Mouse (Mus musculus) layer of hippocampus, postnatal 36 days (tissue): ENCODE data around the gene Fgf13. TPM values are rescaled to one million over a fixed set of nuclear protein-coding genes. Genes with fewer than 3 reads are reported as not detected.
A peak's percentile ranks its signal among the peaks of the same experiment; 100 is the strongest.

Source experiments
- DNase-seq, 2 experiments: peaks; one replicate each; pipeline ENCODE4 v3.0.0; 2022
- microRNA-seq, 2 experiments: library from miRNA; unstranded; fragments of <30 nt; microRNA quantifications; one replicate each; pipeline ENCODE4 v1.2.0; 2021
- total RNA-seq, 2 experiments: library from RNA; stranded (reverse); gene quantifications; 2 replicates each; pipeline ENCODE4 v1.2.3; 2021

Fgf13 gene
- total RNA-seq, 2 experiments from 2014 or later = 246 to 247 TPM

DNA sequence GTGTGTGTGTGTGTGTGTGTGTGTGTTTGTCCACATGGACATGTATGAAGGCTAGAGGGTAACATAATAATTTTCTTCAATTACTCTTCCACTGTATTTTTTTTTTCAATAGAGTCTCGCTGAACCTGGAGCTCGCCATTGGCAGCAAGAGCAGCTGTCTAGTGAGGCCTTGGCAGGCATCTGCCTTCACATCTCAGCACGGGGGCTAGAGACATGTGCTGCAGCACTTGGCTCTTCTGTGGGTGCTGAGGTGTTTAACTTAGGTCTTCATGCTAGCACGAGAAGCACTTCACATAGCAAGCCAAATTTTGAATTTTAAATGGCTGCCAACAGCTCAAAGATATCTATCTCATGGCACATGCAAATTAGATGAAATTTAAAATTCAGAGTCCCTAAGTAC lies 380.9 kb downstream of the Fgf13 start:
- DNase-seq = no peak

DNA sequence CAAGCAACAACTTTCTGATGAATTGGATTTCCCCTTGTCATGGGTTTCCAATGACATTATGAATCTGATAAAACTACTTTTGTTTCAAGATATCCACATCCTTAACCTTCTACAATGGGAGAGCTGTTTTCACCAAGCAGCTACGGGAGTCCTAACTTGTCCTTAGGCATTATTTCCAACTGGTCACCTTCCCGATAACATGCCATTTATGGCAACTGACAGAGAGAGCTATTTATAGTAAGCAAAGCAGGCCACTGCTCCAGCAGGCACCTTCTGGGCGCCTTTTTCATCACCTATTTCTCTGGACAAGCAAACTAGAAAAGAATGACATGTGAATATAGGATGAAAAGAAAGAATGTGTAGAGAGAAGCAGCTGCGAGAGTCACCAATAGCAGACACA lies 385.5 kb downstream of the Fgf13 start:
- DNase-seq = no peak

DNA sequence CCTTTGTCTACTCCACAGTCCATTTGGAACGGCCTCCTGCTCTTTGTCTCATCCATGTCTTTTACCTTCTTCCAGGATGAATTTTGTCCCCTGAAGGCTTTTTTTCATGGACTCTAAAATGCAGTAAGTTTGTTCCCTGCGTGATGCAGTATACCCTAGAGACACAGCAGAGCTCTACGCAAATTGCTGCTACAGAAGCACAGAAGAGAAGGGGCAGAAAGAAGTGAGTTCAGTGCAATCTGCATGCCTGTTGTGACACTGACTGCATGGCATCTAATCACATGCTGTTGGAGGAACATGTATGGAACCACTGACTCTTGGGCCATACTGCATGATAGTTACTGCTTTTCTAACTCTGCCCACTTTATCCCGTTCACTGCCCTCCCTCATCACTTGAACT lies 388.2 kb downstream of the Fgf13 start:
- no peak for DNase-seq

DNA sequence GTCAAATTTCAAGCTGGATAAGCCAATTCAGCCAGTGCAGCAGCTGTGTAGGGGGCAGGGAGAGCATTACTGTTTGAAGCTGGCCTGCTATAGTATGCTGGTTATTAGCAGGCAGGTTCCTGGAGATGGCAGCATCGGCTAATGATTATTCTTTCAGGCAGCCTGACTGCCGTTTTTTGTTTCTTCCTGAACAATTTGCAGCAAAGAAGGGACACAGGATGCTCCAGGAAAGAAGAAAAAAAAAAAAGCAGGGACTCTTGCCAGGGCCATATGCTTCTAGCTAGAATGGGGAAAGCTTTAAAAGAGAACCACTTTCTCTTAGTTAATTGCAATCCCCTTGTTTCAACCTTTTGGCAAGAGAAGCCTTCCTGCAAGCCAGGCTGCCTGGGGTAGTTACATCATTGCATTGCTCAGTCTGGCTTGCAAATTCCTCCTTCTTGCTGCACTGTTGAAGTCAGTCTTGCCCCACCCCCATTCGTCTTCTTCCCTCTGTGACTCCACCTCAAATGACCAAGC lies 388.7 kb downstream of the Fgf13 start:
- DNase-seq = peak; percentile 14 to 29

DNA sequence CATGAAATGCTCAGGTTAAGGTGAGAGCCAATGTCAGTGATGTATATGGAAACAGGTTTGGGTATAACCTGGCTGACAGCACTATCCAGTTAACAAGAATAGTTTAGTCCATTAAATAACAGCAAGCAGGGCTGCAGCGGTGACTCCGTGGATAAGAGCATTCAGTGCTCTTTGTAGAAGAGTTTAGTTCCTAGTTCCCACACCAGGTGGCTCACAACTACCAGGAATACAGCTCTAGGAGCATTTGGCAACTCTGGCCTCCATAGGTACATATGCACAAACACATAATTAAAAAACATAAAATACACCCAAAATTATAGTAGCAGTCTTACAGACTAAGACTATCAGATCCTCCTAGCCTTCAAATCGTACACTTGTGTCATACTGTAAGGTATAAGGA lies 390.2 kb downstream of the Fgf13 start:
- no peak for DNase-seq

DNA sequence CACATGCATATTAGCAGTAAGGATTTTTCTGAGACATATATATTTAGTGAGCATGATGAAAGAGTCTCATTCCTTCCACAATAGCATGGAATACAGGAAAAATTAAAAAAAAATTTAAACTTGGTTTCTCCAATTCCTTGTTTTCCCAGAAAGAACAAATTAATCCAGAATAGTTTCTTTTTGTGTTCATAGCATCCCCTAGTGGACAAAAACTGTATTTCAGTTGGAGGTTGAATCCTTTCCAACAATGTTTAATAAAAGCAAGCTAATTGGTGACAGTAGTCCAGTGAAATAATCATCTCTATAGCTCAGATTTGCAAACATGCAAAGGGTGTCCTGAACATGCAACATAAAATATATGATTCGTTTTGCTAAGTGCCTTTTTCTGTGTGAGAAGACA lies 395.7 kb downstream of the Fgf13 start:
- no peak for DNase-seq

DNA sequence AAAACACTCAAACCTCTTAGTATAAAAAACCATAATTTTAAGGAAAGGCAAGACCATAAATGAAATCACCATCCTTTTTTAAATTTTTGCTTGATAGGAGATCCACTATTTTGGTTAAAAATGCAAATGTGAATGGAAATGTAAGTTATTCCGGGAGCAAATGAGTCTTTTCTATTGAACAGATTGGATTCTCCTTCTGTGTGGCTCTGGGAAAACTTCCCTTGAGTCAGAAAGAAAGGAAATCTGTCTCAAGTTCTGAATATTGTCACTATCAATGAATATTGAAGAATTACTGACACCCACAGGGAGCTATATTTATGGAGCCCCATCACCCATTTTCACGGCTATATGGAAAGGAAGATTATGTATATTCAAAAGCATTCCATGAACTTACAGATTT lies 401.1 kb downstream of the Fgf13 start:
- DNase-seq = no peak

DNA sequence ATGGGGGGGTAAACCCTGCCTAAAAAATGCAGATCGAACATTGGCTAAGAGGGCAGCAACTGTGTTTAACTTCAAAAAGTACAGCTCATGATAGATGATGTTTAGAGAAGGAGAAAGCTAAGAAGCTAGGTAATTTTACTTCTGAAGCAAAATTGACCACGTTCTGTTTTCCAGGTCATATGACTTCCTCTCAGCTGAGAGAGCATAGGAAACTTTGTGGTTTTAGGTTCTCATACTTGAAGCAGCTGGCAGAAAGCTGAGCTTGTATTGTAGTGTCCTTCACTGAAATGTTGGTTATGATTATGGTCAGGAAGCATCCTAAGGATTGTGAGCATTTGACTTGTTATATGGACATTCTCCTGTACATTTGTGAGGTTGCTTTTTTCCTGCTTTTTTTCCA lies 425.9 kb downstream of the Fgf13 start:
- no peak for DNase-seq

DNA sequence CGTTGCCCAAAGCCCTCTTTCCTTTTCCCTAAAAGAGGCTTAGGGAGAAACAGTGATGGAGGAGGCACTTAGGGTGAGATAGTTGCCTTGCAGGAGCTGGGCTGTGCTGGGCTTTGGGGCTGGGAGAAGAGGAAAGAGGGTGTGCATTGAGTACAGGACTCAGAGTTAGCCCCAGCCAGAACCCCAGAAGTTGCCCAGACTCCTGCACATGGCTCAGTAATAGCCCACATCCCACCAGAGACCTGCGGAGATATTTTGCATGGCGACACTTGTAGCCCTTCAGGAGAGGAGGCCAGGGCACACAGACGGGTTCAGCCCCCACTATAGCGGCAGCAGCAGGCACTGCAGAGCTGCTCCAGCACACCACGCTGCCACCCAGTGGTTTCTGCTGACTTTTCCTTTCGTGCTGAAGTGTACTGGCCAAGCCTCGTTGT lies 432.9 kb downstream of the Fgf13 start:
- peak; percentile 45 to 63 for DNase-seq

DNA sequence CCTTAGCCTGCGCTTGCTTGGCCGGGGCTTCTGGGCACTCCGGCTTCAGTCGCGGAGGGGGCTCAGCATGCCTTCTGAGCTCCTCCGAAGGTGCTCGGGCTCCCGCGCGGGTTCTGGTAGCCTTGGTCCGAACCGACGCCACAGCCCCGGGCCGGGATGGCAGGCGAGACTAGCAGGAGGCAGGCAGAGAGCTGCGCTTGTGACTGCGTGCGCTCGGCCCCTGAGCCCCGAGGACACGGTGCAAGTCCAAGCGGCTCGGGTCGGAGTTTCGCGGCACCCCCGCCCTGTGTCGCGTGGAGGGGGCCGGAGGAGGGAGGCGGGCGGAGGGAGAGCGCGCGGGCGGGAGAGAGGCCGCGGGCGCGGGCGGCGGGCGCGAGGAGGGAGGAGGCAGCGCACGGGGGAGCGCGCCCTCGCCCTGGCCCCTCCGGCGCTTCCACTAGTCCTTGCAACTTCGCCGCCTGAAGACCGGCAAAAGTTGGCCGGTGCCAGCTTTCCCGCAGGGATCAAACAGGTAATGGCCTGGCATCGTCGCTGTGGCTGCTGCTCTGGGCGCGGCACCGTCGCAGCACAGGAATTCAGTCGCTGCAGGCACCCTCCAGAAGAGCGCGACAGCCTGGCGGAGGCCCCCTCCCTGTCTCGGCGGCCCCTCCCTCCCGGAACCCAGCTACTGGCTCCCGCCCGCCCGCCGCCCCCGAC lies 433.6 kb downstream of the Fgf13 start:
- DNase-seq = peak; percentile 40 to 48

DNA sequence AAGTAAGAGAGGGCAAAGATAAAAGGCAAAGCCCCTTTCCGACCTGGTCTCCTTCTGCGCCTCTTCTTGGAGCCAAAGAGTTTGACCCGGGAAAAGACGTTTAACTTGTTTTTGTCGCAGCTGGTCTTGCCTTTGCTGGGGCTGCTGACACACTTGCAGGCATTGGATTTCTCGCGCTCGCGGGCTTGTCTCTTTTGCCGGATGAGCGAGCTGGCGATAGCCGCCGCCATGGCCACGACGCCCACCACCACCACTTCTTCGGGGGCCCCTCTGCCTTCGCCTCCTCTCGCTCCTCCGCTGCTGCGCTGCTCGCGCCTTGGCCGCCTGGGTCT lies 434.1 kb downstream of the Fgf13 start:
- DNase-seq = peak; percentile 30 to 43

DNA sequence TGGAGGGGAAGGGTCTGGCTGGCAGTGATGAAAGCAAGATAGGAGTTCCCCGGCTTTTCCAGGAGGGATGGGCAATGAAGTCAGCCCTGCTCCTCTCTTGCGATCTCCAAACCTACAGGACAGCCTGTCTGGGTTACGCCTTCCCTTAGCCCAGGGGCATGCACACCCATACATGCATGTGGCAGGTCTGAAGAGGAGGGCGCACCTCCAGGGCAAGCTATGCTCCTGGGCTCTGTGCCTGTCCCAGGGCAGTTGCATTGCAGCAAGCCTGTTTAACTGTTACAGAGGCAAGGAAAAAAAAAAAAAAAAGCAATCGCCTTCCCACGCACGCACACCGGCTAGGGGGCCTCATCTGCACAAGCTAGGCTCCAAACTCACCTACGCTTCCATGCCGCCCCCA lies 434.5 kb downstream of the Fgf13 start:
- DNase-seq = peak in 1 of 2 experiments; percentile 26

DNA sequence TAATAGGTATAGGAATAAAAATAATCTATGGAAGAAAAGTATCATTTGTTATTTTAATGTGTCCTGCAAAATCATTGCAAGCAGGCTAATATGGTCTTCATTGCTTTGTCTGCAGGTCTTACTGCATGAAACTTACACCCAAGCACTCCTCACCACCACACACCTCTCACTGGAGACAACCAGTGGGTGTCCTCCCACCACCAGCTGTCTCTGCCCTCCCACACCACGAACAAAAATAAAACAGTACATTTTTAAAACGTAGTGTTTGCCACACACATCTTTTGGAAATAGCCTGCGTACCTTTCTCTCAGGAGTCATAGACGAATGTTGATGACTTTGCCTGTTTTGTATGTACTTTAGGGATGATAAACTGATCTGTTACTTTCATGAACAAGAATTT lies 441.2 kb downstream of the Fgf13 start:
- DNase-seq = peak; percentile 6 to 15

DNA sequence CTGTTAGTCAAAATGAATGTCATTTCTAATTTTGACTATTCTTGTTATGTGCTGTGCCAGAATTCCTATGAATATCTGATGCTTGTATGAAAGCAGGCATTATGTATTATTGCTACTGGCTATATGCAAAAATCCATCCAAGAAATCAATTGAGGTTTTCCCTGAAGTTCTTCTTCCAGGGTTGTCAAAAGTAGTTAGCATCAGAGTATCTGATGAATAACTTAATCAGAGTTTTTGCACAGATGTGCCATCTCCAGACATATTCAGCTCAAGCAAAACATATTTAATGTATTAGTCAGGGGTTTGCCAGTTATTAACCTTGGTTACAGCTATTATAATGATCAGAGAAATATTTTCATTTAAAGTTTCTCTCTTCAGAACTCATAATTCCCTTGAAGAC lies 454.7 kb downstream of the Fgf13 start:
- no peak for DNase-seq

DNA sequence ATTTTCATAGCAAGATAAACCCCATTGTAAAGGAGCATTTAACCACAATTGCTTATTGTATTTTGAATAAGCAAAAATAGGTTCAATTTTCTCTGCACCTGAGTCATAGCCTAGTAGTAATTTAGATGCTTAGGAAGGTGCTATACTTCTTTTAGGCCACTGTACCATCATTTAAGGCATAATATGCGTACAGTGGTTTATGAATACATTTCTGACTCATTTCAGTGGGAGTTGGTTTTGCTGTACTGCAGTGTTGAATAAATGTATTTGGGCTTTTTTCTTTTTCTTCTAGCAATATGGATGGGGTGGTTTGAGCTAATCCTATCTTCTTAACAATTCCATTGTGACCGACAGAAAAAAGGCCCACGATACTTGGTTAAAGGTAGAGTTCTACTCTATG lies 481.9 kb downstream of the Fgf13 start:
- DNase-seq = no peak

DNA sequence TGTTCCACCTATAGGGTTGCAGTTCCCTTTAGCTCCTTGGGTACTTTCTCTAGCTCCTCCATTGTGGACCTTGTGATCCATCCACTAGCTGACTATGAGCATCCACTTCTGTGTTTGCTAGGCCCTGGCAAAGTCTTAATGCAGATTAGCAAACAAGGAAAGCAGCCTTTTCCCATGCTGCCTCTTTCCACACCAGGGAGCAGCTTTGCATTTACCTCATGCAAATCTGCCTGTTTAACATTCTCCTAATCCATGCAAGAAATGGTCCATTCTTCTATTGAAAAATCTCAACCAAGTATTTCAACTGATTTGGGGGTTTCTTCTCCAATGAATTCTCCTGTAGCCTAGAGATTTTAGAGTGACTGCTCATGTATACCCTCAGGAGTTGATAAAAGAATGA lies 487.4 kb downstream of the Fgf13 start:
- no peak for DNase-seq

DNA sequence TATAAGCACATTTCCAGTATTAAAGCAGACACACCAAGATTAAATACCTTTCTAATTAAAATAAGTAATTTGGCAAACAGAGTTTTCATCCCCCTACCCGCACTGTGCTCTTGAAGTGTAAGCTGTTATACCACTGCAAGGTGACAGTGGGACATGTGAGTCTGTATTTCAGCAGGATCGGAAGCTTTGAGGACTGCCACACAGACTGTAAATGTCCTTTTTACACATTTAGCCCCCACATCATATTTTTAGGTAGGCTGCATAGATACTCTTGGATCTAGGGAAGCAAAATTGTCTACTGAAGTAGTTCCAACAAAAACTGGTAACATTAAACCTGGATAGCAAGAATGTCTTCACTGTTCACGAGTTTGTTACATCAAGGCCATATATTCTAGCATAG lies 495.8 kb downstream of the Fgf13 start:
- DNase-seq = no peak

DNA sequence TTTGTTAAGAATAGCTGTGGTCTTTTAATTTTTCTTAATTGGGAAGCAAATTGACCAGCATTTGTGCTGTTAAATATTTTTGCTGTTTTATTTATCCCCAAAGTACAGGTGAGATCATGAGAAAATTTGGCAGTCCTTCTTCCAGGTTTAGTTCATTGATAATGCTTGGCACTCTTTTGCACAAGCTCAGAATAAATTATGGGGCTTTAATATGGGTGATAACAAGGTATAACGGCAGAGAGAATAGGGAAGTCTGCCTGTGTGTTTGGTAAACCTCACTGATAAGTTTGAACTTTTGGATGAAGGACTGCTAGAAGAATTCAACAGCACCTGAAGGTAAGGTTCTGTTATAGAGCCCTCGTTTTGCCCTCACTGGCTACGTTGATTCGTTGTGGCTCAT lies 504.7 kb downstream of the Fgf13 start:
- DNase-seq = no peak

DNA sequence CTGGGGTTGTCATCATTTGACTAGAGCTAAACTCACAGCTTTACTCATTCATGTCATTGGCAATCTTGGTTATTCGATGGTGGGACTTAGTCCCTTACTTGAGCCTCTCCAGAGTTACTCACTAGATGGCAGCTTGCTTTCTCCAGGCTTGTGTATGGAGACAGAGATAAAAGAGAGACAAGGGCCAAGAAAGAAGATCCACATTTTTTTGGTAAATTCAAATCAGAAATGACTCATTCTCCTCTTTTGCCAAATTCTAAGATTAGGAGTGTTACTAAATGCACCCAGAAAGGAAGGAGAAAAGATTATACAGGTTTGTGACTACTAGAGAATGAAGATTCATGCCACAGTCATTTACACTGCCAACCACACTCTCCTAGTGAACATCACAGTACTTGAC lies 532.9 kb downstream of the Fgf13 start:
- no peak for DNase-seq

Small RNA genes within 50 kb of the gene (microRNA-seq; reads per million reads assigned to microRNA genes)
- 32.6 to 38.5 reads per million in 2 experiments for gene Mir504
